Mouse (Mus musculus): Measurements from ENCODE around the gene Katnb1. TPM values are rescaled to one million over a fixed set of nuclear protein-coding genes. Genes with fewer than 3 reads are reported as not detected.
A peak's percentile ranks its signal among the peaks of the same experiment; 100 is the strongest.

Katnb1 gene
- polyA plus RNA-seq, 1 experiment, result 16.1 TPM

GRCm38 (mm10) chr8:95123455-95123854 lies 42.5 kb downstream of the Katnb1 start:
- no peaks in the 10 kb centered on the region for H3K27me3 ChIP-seq (ENCODE audit: control insufficient read depth, insufficient read depth, low read length, poor library complexity, severe bottlenecking)
- H3K27ac ChIP-seq (ENCODE audit: insufficient read depth, low read length), result no peak overlapping the region
- no peaks in the 10 kb centered on the region for H3K9me3 ChIP-seq (replicated peaks; ENCODE audit: control insufficient read depth, insufficient read depth, low read length, poor library complexity, severe bottlenecking)
- H3K9ac ChIP-seq (ENCODE audit: low read depth, poor library complexity, severe bottlenecking), result no peak overlapping the region
- H3K4me3 ChIP-seq (ENCODE audit: low read depth, low read length), result no peak overlapping the region
- no peaks in the 10 kb centered on the region for H3K4me1 ChIP-seq (ENCODE audit: control insufficient read depth, insufficient read depth, low read length)
- H3K36me3 ChIP-seq (ENCODE audit: control insufficient read depth, insufficient read depth, low read length, poor library complexity, severe bottlenecking), result no peaks in the 10 kb centered on the region; the same call in 1 of the 2 replicates
- TF ChIP-seq EP300 (IDR thresholded peaks at IDR 0.05; ENCODE audit: insufficient read depth, low read depth, low read length) (no peak), CTCF (IDR thresholded peaks at IDR 0.05; ENCODE audit: low read depth, low read length) (peak; percentile 58)

GRCm38 (mm10) chr8:95126497-95126896 lies 45.5 kb downstream of the Katnb1 start:
- peaks cover 7% of the 10 kb centered on the region for H3K4me1 ChIP-seq (ENCODE audit: control insufficient read depth, insufficient read depth, low read length)
- no peak overlapping the region for H3K9ac ChIP-seq (ENCODE audit: low read depth, poor library complexity, severe bottlenecking)
- no peaks in the 10 kb centered on the region for H3K27me3 ChIP-seq (ENCODE audit: control insufficient read depth, insufficient read depth, low read length, poor library complexity, severe bottlenecking)
- H3K4me3 ChIP-seq (ENCODE audit: low read depth, low read length), result no peak overlapping the region
- no peak for TF ChIP-seq POLR2A (IDR thresholded peaks at IDR 0.05; ENCODE audit: insufficient read depth, low read length)
- no peak for TF ChIP-seq EP300 (IDR thresholded peaks at IDR 0.05; ENCODE audit: insufficient read depth, low read depth, low read length)
- TF ChIP-seq CTCF (IDR thresholded peaks at IDR 0.05; ENCODE audit: low read depth, low read length), result no peak
- no peaks in the 10 kb centered on the region; the same call in 1 of the 2 replicates for H3K36me3 ChIP-seq (ENCODE audit: control insufficient read depth, insufficient read depth, low read length, poor library complexity, severe bottlenecking)
- H3K9me3 ChIP-seq (replicated peaks; ENCODE audit: control insufficient read depth, insufficient read depth, low read length, poor library complexity, severe bottlenecking), result no peaks in the 10 kb centered on the region
- H3K27ac ChIP-seq (ENCODE audit: insufficient read depth, low read length), result no peak overlapping the region

- no peaks in the 10 kb centered on the region; the same call in 1 of the 2 replicates for H3K36me3 ChIP-seq (ENCODE audit: control insufficient read depth, insufficient read depth, low read length, poor library complexity, severe bottlenecking)
- peaks cover 7% of the 10 kb centered on the region for H3K4me1 ChIP-seq (ENCODE audit: control insufficient read depth, insufficient read depth, low read length)
- no peak for TF ChIP-seq EP300 (IDR thresholded peaks at IDR 0.05; ENCODE audit: insufficient read depth, low read depth, low read length)
- no peak for TF ChIP-seq CTCF (IDR thresholded peaks at IDR 0.05; ENCODE audit: low read depth, low read length)
- no peak for TF ChIP-seq POLR2A (IDR thresholded peaks at IDR 0.05; ENCODE audit: insufficient read depth, low read length)
- H3K9ac ChIP-seq (ENCODE audit: low read depth, poor library complexity, severe bottlenecking), result no peak overlapping the region
- H3K27ac ChIP-seq (ENCODE audit: insufficient read depth, low read length), result no peak overlapping the region
- no peaks in the 10 kb centered on the region for H3K27me3 ChIP-seq (ENCODE audit: control insufficient read depth, insufficient read depth, low read length, poor library complexity, severe bottlenecking)
- H3K9me3 ChIP-seq (replicated peaks; ENCODE audit: control insufficient read depth, insufficient read depth, low read length, poor library complexity, severe bottlenecking), result no peaks in the 10 kb centered on the region
- no peak overlapping the region for H3K4me3 ChIP-seq (ENCODE audit: low read depth, low read length)
Measured at GRCm38 (mm10) chr8:95127658-95128057, 46.7 kb downstream of the Katnb1 start.

- peaks cover 7% of the 10 kb centered on the region for H3K4me1 ChIP-seq (ENCODE audit: control insufficient read depth, insufficient read depth, low read length)
- H3K4me3 ChIP-seq (ENCODE audit: low read depth, low read length), result no peak overlapping the region
- no peak overlapping the region for H3K27ac ChIP-seq (ENCODE audit: insufficient read depth, low read length)
- H3K9ac ChIP-seq (ENCODE audit: low read depth, poor library complexity, severe bottlenecking), result no peak overlapping the region
- TF ChIP-seq EP300 (IDR thresholded peaks at IDR 0.05; ENCODE audit: insufficient read depth, low read depth, low read length) (no peak), CTCF (IDR thresholded peaks at IDR 0.05; ENCODE audit: low read depth, low read length) (no peak), POLR2A (IDR thresholded peaks at IDR 0.05; ENCODE audit: insufficient read depth, low read length) (no peak)
- H3K36me3 ChIP-seq (ENCODE audit: control insufficient read depth, insufficient read depth, low read length, poor library complexity, severe bottlenecking), result no peaks in the 10 kb centered on the region
- no peaks in the 10 kb centered on the region for H3K9me3 ChIP-seq (replicated peaks; ENCODE audit: control insufficient read depth, insufficient read depth, low read length, poor library complexity, severe bottlenecking)
- H3K27me3 ChIP-seq (ENCODE audit: control insufficient read depth, insufficient read depth, low read length, poor library complexity, severe bottlenecking), result no peaks in the 10 kb centered on the region
Measured at GRCm38 (mm10) chr8:95128750-95129260, 47.8 kb downstream of the Katnb1 start.

GRCm38 (mm10) chr8:95130966-95131537 lies 50.1 kb downstream of the Katnb1 start:
- Histone ChIP-seq H3K9ac (ENCODE audit: low read depth, poor library complexity, severe bottlenecking) (peak overlapping the region; percentile 26), H3K4me3 (ENCODE audit: low read depth, low read length) (0 out of 2 replicates have a peak overlapping the region, but pooled peaks have one; percentile 1), H3K27me3 (ENCODE audit: control insufficient read depth, insufficient read depth, low read length, poor library complexity, severe bottlenecking) (no peaks in the 10 kb centered on the region), H3K27ac (ENCODE audit: insufficient read depth, low read length) (peak overlapping the region; percentile 68), H3K36me3 (ENCODE audit: control insufficient read depth, insufficient read depth, low read length, poor library complexity, severe bottlenecking) (no peaks in the 10 kb centered on the region), H3K4me1 (ENCODE audit: control insufficient read depth, insufficient read depth, low read length) (peaks cover 7% of the 10 kb centered on the region), H3K9me3 (replicated peaks; ENCODE audit: control insufficient read depth, insufficient read depth, low read length, poor library complexity, severe bottlenecking) (no peaks in the 10 kb centered on the region)
- TF ChIP-seq CTCF (IDR thresholded peaks at IDR 0.05; ENCODE audit: low read depth, low read length) (no peak), EP300 (IDR thresholded peaks at IDR 0.05; ENCODE audit: insufficient read depth, low read depth, low read length) (peak; percentile 63)

- Histone ChIP-seq H3K9me3 (replicated peaks; ENCODE audit: control insufficient read depth, insufficient read depth, low read length, poor library complexity, severe bottlenecking) (no peaks in the 10 kb centered on the region), H3K27ac (ENCODE audit: insufficient read depth, low read length) (peak overlapping the region; percentile 68), H3K27me3 (ENCODE audit: control insufficient read depth, insufficient read depth, low read length, poor library complexity, severe bottlenecking) (no peaks in the 10 kb centered on the region), H3K36me3 (ENCODE audit: control insufficient read depth, insufficient read depth, low read length, poor library complexity, severe bottlenecking) (no peaks in the 10 kb centered on the region), H3K9ac (ENCODE audit: low read depth, poor library complexity, severe bottlenecking) (peak overlapping the region; percentile 26; the same call in 1 of the 2 replicates), H3K4me3 (ENCODE audit: low read depth, low read length) (no peak overlapping the region; the same call in 1 of the 2 replicates), H3K4me1 (ENCODE audit: control insufficient read depth, insufficient read depth, low read length) (peaks cover 9% of the 10 kb centered on the region)
- TF ChIP-seq CTCF (IDR thresholded peaks at IDR 0.05; ENCODE audit: low read depth, low read length) (no peak), POLR2A (IDR thresholded peaks at IDR 0.05; ENCODE audit: insufficient read depth, low read length) (no peak), EP300 (IDR thresholded peaks at IDR 0.05; ENCODE audit: insufficient read depth, low read depth, low read length) (no peak)
Measured at GRCm38 (mm10) chr8:95131983-95132382, 51.0 kb downstream of the Katnb1 start.
